Mouse (Mus musculus) gonadal fat pad, adult 2 months (tissue): ENCODE measurements around the gene Tmem238. TPM values are rescaled to one million over a fixed set of nuclear protein-coding genes. Genes with fewer than 3 reads are reported as not detected.
"Not testable (repeated sequence)": the region's sequence is repeated elsewhere in the genome, so short reads cannot be mapped to it uniquely, and the experiment has no call there.

Source experiments
- DNase-seq: peaks from one replicate; pipeline ENCODE4 v3.0.0-alpha.2; 2012; ENCODE audit warnings: low read depth
- polyA plus RNA-seq: library from polyadenylated mRNA; depleted of rRNA; stranded (reverse); fragments of >200 nt; gene quantifications from 2 replicates; pipeline ENCODE4 v1.2.3, GENCODE M21; 2012; rRNA removed

The Tmem238 gene
- 26.4 and 45.7 TPM in 2 replicates for polyA plus RNA-seq

- DNase-seq = no peak
Measured at GRCm38 (mm10) chr7:4789436-4789935, at the start of gene Tmem238. Gene Tmem238 (minus strand): TSS chr7:4789656.

GRCm38 (mm10) chr7:4837639-4838038, 48.2 kb upstream of the Tmem238 start:
- DNase-seq = no peak

- no peak for DNase-seq
Measured at GRCm38 (mm10) chr7:4836351-4836792, 46.9 kb upstream of the Tmem238 start.

GRCm38 (mm10) chr7:4835631-4836327, 46.3 kb upstream of the Tmem238 start:
- DNase-seq = no peak

GRCm38 (mm10) chr7:4830476-4830875, 41.0 kb upstream of the Tmem238 start:
- no peak for DNase-seq

GRCm38 (mm10) chr7:4825365-4825764, 35.9 kb upstream of the Tmem238 start:
- DNase-seq = no peak

- no peak for DNase-seq
Measured at GRCm38 (mm10) chr7:4822162-4822907, 32.9 kb upstream of the Tmem238 start.

- DNase-seq = no peak
Measured at GRCm38 (mm10) chr7:4821690-4822089, 32.2 kb upstream of the Tmem238 start.

GRCm38 (mm10) chr7:4820925-4821324, 31.5 kb upstream of the Tmem238 start:
- DNase-seq = not testable (repeated sequence)

GRCm38 (mm10) chr7:4816559-4816958, 27.1 kb upstream of the Tmem238 start:
- DNase-seq = no peak

GRCm38 (mm10) chr7:4813105-4813791, 23.8 kb upstream of the Tmem238 start:
- no peak for DNase-seq

GRCm38 (mm10) chr7:4812303-4813104, 23.0 kb upstream of the Tmem238 start, which contains the start of gene Ube2s:
Gene Ube2s (minus strand): TSS chr7:4812590.
- DNase-seq = peak; percentile 100

GRCm38 (mm10) chr7:4811842-4812302, 22.4 kb upstream of the Tmem238 start:
- no peak for DNase-seq

- not testable (repeated sequence) for DNase-seq
Measured at GRCm38 (mm10) chr7:4811131-4811530, 21.7 kb upstream of the Tmem238 start.

- no peak for DNase-seq
Measured at GRCm38 (mm10) chr7:4806716-4807115, 17.3 kb upstream of the Tmem238 start.

GRCm38 (mm10) chr7:4802247-4802646, 12.8 kb upstream of the Tmem238 start:
- no peak for DNase-seq

- DNase-seq = no peak
Measured at GRCm38 (mm10) chr7:4795767-4796433, 6.4 kb upstream of the Tmem238 start.

GRCm38 (mm10) chr7:4794631-4795168, 5.2 kb upstream of the Tmem238 start:
- DNase-seq = no peak

- DNase-seq = no peak
Measured at GRCm38 (mm10) chr7:4793674-4794073, 4.2 kb upstream of the Tmem238 start.

- DNase-seq = not testable (repeated sequence)
Measured at GRCm38 (mm10) chr7:4793248-4793647, 3.8 kb upstream of the Tmem238 start.
